Mouse (Mus musculus) E14TG2a.4 (cell line): ENCODE data around the gene 4921524J17Rik.

Experiments
- CTCF ChIP-seq: conservative IDR thresholded peaks from 2 replicates; pipeline ENCODE4 v1.5.1; 2014; ENCODE audit warnings: low read length
- POU5F1 ChIP-seq: IDR thresholded peaks from 2 replicates; pipeline ENCODE4 v1.6.1; 2014; ENCODE audit warnings: low read length, borderline replicate concordance

- TF ChIP-seq CTCF = no peak
- TF ChIP-seq POU5F1 = no peak
These were observed 22.1 kb upstream of the 4921524J17Rik start for GRCm38 (mm10) chr8:85454750-85455149.
